ENCODE assay signal across 8 mouse cellular contexts in genomic region chr11:69397581-69398057, GRCm38 (mm10). TPM values are rescaled to one million over a fixed set of nuclear protein-coding genes. Genes with fewer than 3 reads are reported as not detected.
A peak's percentile ranks its signal among the peaks of the same experiment; 100 is the strongest.
DNase-seq lines count a peak whose midpoint lies in the region; ATAC-seq and TF ChIP-seq lines count a peak whose summit lies in the region.

No protein-coding gene starts in this region.

- peak overlapping the region; percentile 63 for H3K27ac ChIP-seq in kidney, adult 2 months (ENCODE audit: insufficient read depth, low read depth, low read length)
- peak overlapping the region; percentile 94 for H3K27ac ChIP-seq in liver, embryonic 13.5 days
- H3K27ac ChIP-seq in stomach, embryonic 15.5 days, result peak overlapping the region; percentile 75

- H3K4me1 ChIP-seq in kidney, adult 2 months (ENCODE audit: control insufficient read depth, insufficient read depth, low read length), result peaks cover 3% of the 10 kb centered on the region; the same call in 1 of the 2 replicates
- peaks cover 53% of the 10 kb centered on the region for H3K4me1 ChIP-seq in G1E (ENCODE audit: insufficient read depth, low read depth, low read length)
- peaks cover 48% of the 10 kb centered on the region for H3K4me1 ChIP-seq in liver, embryonic 13.5 days (replicated peaks)
- H3K4me1 ChIP-seq in stomach, embryonic 15.5 days, result peaks cover 46% of the 10 kb centered on the region

- no peak for TF ChIP-seq POLR2A in kidney, adult 2 months (IDR thresholded peaks at IDR 0.05; ENCODE audit: low read depth, low read length)

- H3K9me3 ChIP-seq in G1E (replicated peaks), result peaks cover 8% of the 10 kb centered on the region
- H3K9me3 ChIP-seq in liver, embryonic 13.5 days (replicated peaks), result no peaks in the 10 kb centered on the region
- H3K9me3 ChIP-seq in stomach, embryonic 15.5 days, result no peaks in the 10 kb centered on the region

- H3K36me3 ChIP-seq in kidney, adult 2 months (ENCODE audit: control insufficient read depth, insufficient read depth, low read length), result no peaks in the 10 kb centered on the region
- H3K36me3 ChIP-seq in G1E (replicated peaks), result peaks cover 59% of the 10 kb centered on the region
- H3K36me3 ChIP-seq in liver, embryonic 13.5 days, result peaks cover 29% of the 10 kb centered on the region
- peaks cover 29% of the 10 kb centered on the region for H3K36me3 ChIP-seq in stomach, embryonic 15.5 days

- ATAC-seq in G1E (ENCODE audit: extremely low read depth, insufficient number of reproducible peaks, low FRiP score, poor library complexity, severe bottlenecking), result no peak
- ATAC-seq in liver, embryonic 13.5 days (ENCODE audit: low read depth), result no peak
- no peak for ATAC-seq in stomach, embryonic 15.5 days (ENCODE audit: insufficient read depth, low FRiP score, low read depth)

- no peak for DNase-seq in kidney, adult 2 months
- DNase-seq in kidney, adult 11 months, result no peak
- DNase-seq in G1E (ENCODE audit: low spot score), result no peak
- DNase-seq in embryo, embryonic 11 days, result peak; percentile 48
- DNase-seq in heart, postnatal 25 days (ENCODE audit: low spot score), result peak; percentile 8
- DNase-seq in liver, embryonic 13.5 days, result no peak
- DNase-seq in frontal cortex, postnatal 25 days (ENCODE audit: low spot score in 2 of 2), result no peak

- H3K4me2 ChIP-seq in liver, embryonic 13.5 days, result peak overlapping the region; percentile 91
- H3K4me2 ChIP-seq in stomach, embryonic 15.5 days, result peak overlapping the region; percentile 63

- peak overlapping the region; percentile 60 for H3K4me3 ChIP-seq in kidney, adult 2 months (ENCODE audit: insufficient read depth, low read depth, low read length)
- peak overlapping the region; percentile 68 for H3K4me3 ChIP-seq in G1E (ENCODE audit: low read depth, low read length)
- H3K4me3 ChIP-seq in liver, embryonic 13.5 days (replicated peaks), result peak overlapping the region; percentile 74
- peak overlapping the region; percentile 61 for H3K4me3 ChIP-seq in stomach, embryonic 15.5 days (replicated peaks)

- TF ChIP-seq CTCF in kidney, adult 2 months (conservative IDR thresholded peaks at IDR 0.05; ENCODE audit: insufficient read depth, insufficient read length, low read depth, low read length), result no peak
- TF ChIP-seq CTCF in G1E (IDR thresholded peaks at IDR 0.05; ENCODE audit: low read depth, low read length), result no peak

- WGBS in kidney, adult 2 months, result 28% methylated on average over 24 of the region's 24 CpGs
- 24% methylated on average over 24 of the region's 24 CpGs for WGBS in liver, embryonic 13.5 days (ENCODE audit: insufficient replicate concordance)
- WGBS in stomach, embryonic 15.5 days, result 27% methylated on average over 24 of the region's 24 CpGs

- H3K27me3 ChIP-seq in kidney, adult 2 months (replicated peaks; ENCODE audit: control insufficient read depth, insufficient read depth, low read length), result no peaks in the 10 kb centered on the region
- H3K27me3 ChIP-seq in G1E (ENCODE audit: insufficient read depth, low read length), result no peaks in the 10 kb centered on the region
- no peaks in the 10 kb centered on the region; the same call in 1 of the 2 replicates for H3K27me3 ChIP-seq in liver, embryonic 13.5 days
- no peaks in the 10 kb centered on the region for H3K27me3 ChIP-seq in stomach, embryonic 15.5 days (replicated peaks)

- H3K9ac ChIP-seq in liver, embryonic 13.5 days, result peak overlapping the region; percentile 87
- H3K9ac ChIP-seq in stomach, embryonic 15.5 days, result peak overlapping the region; percentile 14; the same call in 1 of the 2 replicates

- intact Hi-C loops in heart, postnatal 25 days (cut with DNase I), result loop anchor here (5.0 kb wide), 1 partner anchor 300 kb away; the partner anchor contains the start of gene Per1

RNA-seq across cellular contexts. Expression of gene Tmem88, which starts 0.4 kb away (rescaled TPM):
- 25.4 and 25.8 TPM in 2 replicates for polyA plus RNA-seq in kidney, adult 2 months (2012; rRNA removed)
- 2.6 TPM in 2 replicates for total RNA-seq in G1E (2014; fragmentation: Nextera tagmentation)
- total RNA-seq in G1E (2017), result 0.93 and 1.2 TPM in 2 replicates
- 2.2 and 3.0 TPM in 2 replicates for polyA plus RNA-seq in G1E (2012)
- total RNA-seq in heart, postnatal 25 days (2021), result 10 to 100 TPM; 22.5 to 23.7 TPM
- 8.9 and 9.5 TPM in 2 replicates for polyA plus RNA-seq in liver, embryonic 13.5 days (2015; fragmentation: Nextera tagmentation; extraction: Ambion mirVana)
- polyA plus RNA-seq in stomach, embryonic 15.5 days (2015; fragmentation: Nextera tagmentation; extraction: Ambion mirVana), result 26.7 and 29.4 TPM in 2 replicates

RNA-seq across cellular contexts. Expression of gene Cyb5d1, which starts 2.2 kb away (rescaled TPM):
- 26.6 and 27.9 TPM in 2 replicates for polyA plus RNA-seq in kidney, adult 2 months (2012; rRNA removed)
- total RNA-seq in G1E (2014; fragmentation: Nextera tagmentation), result 24.0 and 26.0 TPM in 2 replicates
- 36.0 and 41.5 TPM in 2 replicates for total RNA-seq in G1E (2017)
- polyA plus RNA-seq in G1E (2012), result 3.5 and 9.1 TPM in 2 replicates
- total RNA-seq in heart, postnatal 25 days (2021), result 10 to 100 TPM; 26.1 to 29.3 TPM
- polyA plus RNA-seq in liver, embryonic 13.5 days (2015; fragmentation: Nextera tagmentation; extraction: Ambion mirVana), result 10.3 and 13.0 TPM in 2 replicates
- 24.9 and 25.3 TPM in 2 replicates for polyA plus RNA-seq in stomach, embryonic 15.5 days (2015; fragmentation: Nextera tagmentation; extraction: Ambion mirVana)

RNA-seq across cellular contexts. Expression of gene Naa38, which starts 2.3 kb away (rescaled TPM):
- 251 and 317 TPM in 2 replicates for polyA plus RNA-seq in kidney, adult 2 months (2012; rRNA removed)
- total RNA-seq in G1E (2014; fragmentation: Nextera tagmentation) (96.2 and 98.4 TPM in 2 replicates), G1E (2017) (171 and 204 TPM in 2 replicates)
- 104 and 107 TPM in 2 replicates for polyA plus RNA-seq in G1E (2012)
- total RNA-seq in heart, postnatal 25 days (2021), result 10 to 100 TPM; 97.5 to 99.2 TPM
- 102 and 105 TPM in 2 replicates for polyA plus RNA-seq in liver, embryonic 13.5 days (2015; fragmentation: Nextera tagmentation; extraction: Ambion mirVana)
- polyA plus RNA-seq in stomach, embryonic 15.5 days (2015; fragmentation: Nextera tagmentation; extraction: Ambion mirVana), result 154 and 179 TPM in 2 replicates

RNA-seq across cellular contexts. Expression of gene Kdm6b, which starts 15.9 kb away (rescaled TPM):
- polyA plus RNA-seq in kidney, adult 2 months (2012; rRNA removed), result 8.8 and 10.5 TPM in 2 replicates
- total RNA-seq in G1E (2014; fragmentation: Nextera tagmentation) (145 and 185 TPM in 2 replicates), G1E (2017) (3.9 and 4.8 TPM in 2 replicates)
- 104 and 111 TPM in 2 replicates for polyA plus RNA-seq in G1E (2012)
- 10 to 100 TPM; 25.6 to 30.3 TPM for total RNA-seq in heart, postnatal 25 days (2021)
- 4.8 and 5.1 TPM in 2 replicates for polyA plus RNA-seq in liver, embryonic 13.5 days (2015; fragmentation: Nextera tagmentation; extraction: Ambion mirVana)
- 25.4 and 26.5 TPM in 2 replicates for polyA plus RNA-seq in stomach, embryonic 15.5 days (2015; fragmentation: Nextera tagmentation; extraction: Ambion mirVana)

RNA-seq across cellular contexts. Expression of gene Chd3, which starts 28.4 kb away (rescaled TPM):
- 168 and 175 TPM in 2 replicates for polyA plus RNA-seq in kidney, adult 2 months (2012; rRNA removed)
- total RNA-seq in G1E (2014; fragmentation: Nextera tagmentation) (120 TPM in 2 replicates), G1E (2017) (55.6 and 71.0 TPM in 2 replicates)
- 183 and 212 TPM in 2 replicates for polyA plus RNA-seq in G1E (2012)
- total RNA-seq in heart, postnatal 25 days (2021), result 10 to 100 TPM; 26.4 to 27.9 TPM
- polyA plus RNA-seq in liver, embryonic 13.5 days (2015; fragmentation: Nextera tagmentation; extraction: Ambion mirVana), result 2.6 and 4.4 TPM in 2 replicates
- 53.4 and 54.0 TPM in 2 replicates for polyA plus RNA-seq in stomach, embryonic 15.5 days (2015; fragmentation: Nextera tagmentation; extraction: Ambion mirVana)

Comparison
In these comparisons a context has a peak if more than half of its experiments do, and no peak if none do; other contexts are left out.
1. DNase-seq: peak in embryo, embryonic 11 days (single experiment) and heart, postnatal 25 days (single experiment); none in kidney, adult 2 months (single experiment), kidney, adult 11 months (single experiment), G1E (single experiment), liver, embryonic 13.5 days (single experiment) and frontal cortex, postnatal 25 days (0 of 2).
2. Peak in every context shown above with its lines, with median percentiles within 50 percentile points of each other: H3K27ac ChIP-seq and H3K4me3 ChIP-seq.